Mouse (Mus musculus): ENCODE results near the gene Prrxl1.
A peak's percentile ranks its signal among the peaks of the same experiment; 100 is the strongest.

Prrxl1 gene

GRCm38 (mm10) chr14:32627271-32627670 lies 28.1 kb downstream of the Prrxl1 start:
- DNase-seq (ENCODE audit: low read depth, low spot score): no peak

GRCm38 (mm10) chr14:32628584-32628983 lies 29.4 kb downstream of the Prrxl1 start:
- DNase-seq (ENCODE audit: low read depth, low spot score): peak; percentile 20

- no peak for DNase-seq (ENCODE audit: low read depth, low spot score)
Measured at GRCm38 (mm10) chr14:32632908-32633600, 33.8 kb downstream of the Prrxl1 start.

- no peak for DNase-seq (ENCODE audit: low read depth, low spot score)
Measured at GRCm38 (mm10) chr14:32634015-32634682, 34.9 kb downstream of the Prrxl1 start.

GRCm38 (mm10) chr14:32638485-32638884 lies 39.3 kb downstream of the Prrxl1 start:
- DNase-seq (ENCODE audit: low read depth, low spot score): no peak

GRCm38 (mm10) chr14:32659781-32660180 lies 60.6 kb downstream of the Prrxl1 start:
- no peak for DNase-seq (ENCODE audit: low read depth, low spot score)

GRCm38 (mm10) chr14:32663099-32663498 lies 63.9 kb downstream of the Prrxl1 start:
- DNase-seq (ENCODE audit: low read depth, low spot score): no peak

GRCm38 (mm10) chr14:32673178-32673577 lies 74.0 kb downstream of the Prrxl1 start:
- DNase-seq (ENCODE audit: low read depth, low spot score): no peak

- DNase-seq (ENCODE audit: low read depth, low spot score): no peak
Measured at GRCm38 (mm10) chr14:32678565-32678964, 79.4 kb downstream of the Prrxl1 start.

- no peak for DNase-seq (ENCODE audit: low read depth, low spot score)
Measured at GRCm38 (mm10) chr14:32681603-32682002, 82.4 kb downstream of the Prrxl1 start.

GRCm38 (mm10) chr14:32682536-32682935 lies 83.3 kb downstream of the Prrxl1 start:
- DNase-seq (ENCODE audit: low read depth, low spot score): no peak

- DNase-seq (ENCODE audit: low read depth, low spot score): no peak
Measured at GRCm38 (mm10) chr14:32683251-32683838, 84.1 kb downstream of the Prrxl1 start.

GRCm38 (mm10) chr14:32683982-32684734 lies 85.0 kb downstream of the Prrxl1 start:
- no peak for DNase-seq (ENCODE audit: low read depth, low spot score)

- DNase-seq (ENCODE audit: low read depth, low spot score): no peak
Measured at GRCm38 (mm10) chr14:32684735-32685105, 85.5 kb downstream of the Prrxl1 start.

- DNase-seq (ENCODE audit: low read depth, low spot score): no peak
Measured at GRCm38 (mm10) chr14:32685124-32685826, 86.1 kb downstream of the Prrxl1 start, which contains the start of gene 3425401B19Rik. Gene 3425401B19Rik, minus strand, starts transcription at chr14:32685293.

GRCm38 (mm10) chr14:32695906-32696305 lies 96.7 kb downstream of the Prrxl1 start:
- no peak for DNase-seq (ENCODE audit: low read depth, low spot score)

GRCm38 (mm10) chr14:32696344-32696743 lies 97.1 kb downstream of the Prrxl1 start:
- no peak for DNase-seq (ENCODE audit: low read depth, low spot score)

- DNase-seq (ENCODE audit: low read depth, low spot score): no peak
Measured at GRCm38 (mm10) chr14:32697774-32698173, 98.6 kb downstream of the Prrxl1 start.

- no peak for DNase-seq (ENCODE audit: low read depth, low spot score)
Measured at GRCm38 (mm10) chr14:32698556-32698955, 99.3 kb downstream of the Prrxl1 start.
